Mouse (Mus musculus): ENCODE results near the gene Csrp1. TPM values are rescaled to one million over a fixed set of nuclear protein-coding genes. Genes with fewer than 3 reads are reported as not detected.

The Csrp1 gene
- polyA plus RNA-seq, 1 experiment, result 28.9 TPM

- Histone ChIP-seq H3K27ac (ENCODE audit: control insufficient read depth, insufficient read depth, low read depth, low read length) (no peak overlapping the region), H3K4me3 (ENCODE audit: control insufficient read depth, low read depth, low read length) (no peak overlapping the region), H3K27me3 (ENCODE audit: control insufficient read depth, insufficient read depth, low read length) (no peaks in the 10 kb centered on the region), H3K4me1 (ENCODE audit: control insufficient read depth, insufficient read depth, low read length) (peaks cover 3% of the 10 kb centered on the region; the same call in 1 of the 2 replicates), H3K36me3 (ENCODE audit: control insufficient read depth, insufficient read depth, low read length) (no peaks in the 10 kb centered on the region)
- TF ChIP-seq CTCF (IDR thresholded peaks at IDR 0.05; ENCODE audit: control insufficient read depth, insufficient read depth, insufficient replicate concordance, low read depth, low read length) (no peak), POLR2A (IDR thresholded peaks at IDR 0.05; ENCODE audit: control insufficient read depth, low read depth, low read length) (no peak)
These were observed 15.5 kb upstream of the Csrp1 start for GRCm38 (mm10) chr1:135704317-135704821.

DNA sequence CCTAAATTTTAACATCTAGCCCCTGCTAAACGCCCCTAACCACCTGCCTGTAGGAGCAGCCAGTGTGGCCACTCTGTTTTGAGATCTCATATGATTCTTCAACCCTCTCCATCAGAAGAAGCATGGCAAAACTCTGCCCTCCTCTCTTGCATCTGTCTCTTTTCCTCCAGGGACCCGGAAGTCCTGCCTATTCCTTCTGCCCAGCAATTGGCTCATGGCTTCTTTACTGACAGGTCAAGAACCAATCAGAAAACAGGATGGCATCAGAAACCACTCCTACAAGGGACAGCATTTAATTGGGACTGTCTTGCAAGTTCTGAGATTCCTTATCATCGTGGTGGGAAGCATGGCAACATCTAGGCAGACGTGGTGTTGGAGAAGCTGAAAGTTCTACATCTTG lies 11.5 kb upstream of the Csrp1 start:
- Histone ChIP-seq H3K27ac (ENCODE audit: control insufficient read depth, insufficient read depth, low read depth, low read length) (no peak overlapping the region), H3K27me3 (ENCODE audit: control insufficient read depth, insufficient read depth, low read length) (no peaks in the 10 kb centered on the region), H3K4me1 (ENCODE audit: control insufficient read depth, insufficient read depth, low read length) (no peaks in the 10 kb centered on the region), H3K36me3 (ENCODE audit: control insufficient read depth, insufficient read depth, low read length) (no peaks in the 10 kb centered on the region), H3K4me3 (ENCODE audit: control insufficient read depth, low read depth, low read length) (peak overlapping the region; percentile 33; the same call in 1 of the 2 replicates)
- no peak for TF ChIP-seq CTCF (IDR thresholded peaks at IDR 0.05; ENCODE audit: control insufficient read depth, insufficient read depth, insufficient replicate concordance, low read depth, low read length)
- no peak for TF ChIP-seq POLR2A (IDR thresholded peaks at IDR 0.05; ENCODE audit: control insufficient read depth, low read depth, low read length)

DNA sequence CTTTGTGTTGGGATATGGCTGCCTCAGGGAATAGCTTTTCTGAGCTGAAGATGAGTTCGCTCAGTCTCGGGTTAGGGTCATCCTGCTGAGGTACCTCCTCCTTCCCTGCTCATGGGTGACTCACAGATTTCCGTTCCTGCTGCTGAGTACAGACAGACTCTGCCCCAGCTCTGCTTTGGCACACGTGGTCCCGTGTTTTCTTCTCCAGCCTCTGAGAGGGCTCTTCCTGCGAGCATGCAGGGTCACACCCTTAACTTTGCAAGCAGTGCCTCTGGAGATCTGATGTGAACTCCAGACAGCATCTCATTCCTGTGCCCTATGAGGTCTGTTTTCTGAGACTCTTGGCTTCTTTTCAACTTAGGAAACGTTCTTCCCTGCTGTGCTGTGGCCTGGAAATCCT lies 8.7 kb upstream of the Csrp1 start:
- H3K27me3 ChIP-seq (ENCODE audit: control insufficient read depth, insufficient read depth, low read length), result no peaks in the 10 kb centered on the region
- no peak overlapping the region for H3K27ac ChIP-seq (ENCODE audit: control insufficient read depth, insufficient read depth, low read depth, low read length)
- TF ChIP-seq POLR2A (IDR thresholded peaks at IDR 0.05; ENCODE audit: control insufficient read depth, low read depth, low read length) (no peak), CTCF (IDR thresholded peaks at IDR 0.05; ENCODE audit: control insufficient read depth, insufficient read depth, insufficient replicate concordance, low read depth, low read length) (no peak)
- H3K4me1 ChIP-seq (ENCODE audit: control insufficient read depth, insufficient read depth, low read length), result no peaks in the 10 kb centered on the region
- H3K36me3 ChIP-seq (ENCODE audit: control insufficient read depth, insufficient read depth, low read length), result no peaks in the 10 kb centered on the region
- H3K4me3 ChIP-seq (ENCODE audit: control insufficient read depth, low read depth, low read length), result no peak overlapping the region

- Histone ChIP-seq H3K4me3 (ENCODE audit: control insufficient read depth, low read depth, low read length) (no peak overlapping the region), H3K27ac (ENCODE audit: control insufficient read depth, insufficient read depth, low read depth, low read length) (no peak overlapping the region), H3K4me1 (ENCODE audit: control insufficient read depth, insufficient read depth, low read length) (no peaks in the 10 kb centered on the region), H3K36me3 (ENCODE audit: control insufficient read depth, insufficient read depth, low read length) (no peaks in the 10 kb centered on the region), H3K27me3 (ENCODE audit: control insufficient read depth, insufficient read depth, low read length) (no peaks in the 10 kb centered on the region)
- TF ChIP-seq CTCF (IDR thresholded peaks at IDR 0.05; ENCODE audit: control insufficient read depth, insufficient read depth, insufficient replicate concordance, low read depth, low read length), result no peak
- TF ChIP-seq POLR2A (IDR thresholded peaks at IDR 0.05; ENCODE audit: control insufficient read depth, low read depth, low read length), result no peak
These were observed 5.6 kb upstream of the Csrp1 start for GRCm38 (mm10) chr1:135714028-135714815.

GRCm38 (mm10) chr1:135714901-135715609 lies 4.8 kb upstream of the Csrp1 start:
- TF ChIP-seq POLR2A (IDR thresholded peaks at IDR 0.05; ENCODE audit: control insufficient read depth, low read depth, low read length), result no peak
- TF ChIP-seq CTCF (IDR thresholded peaks at IDR 0.05; ENCODE audit: control insufficient read depth, insufficient read depth, insufficient replicate concordance, low read depth, low read length), result no peak
- Histone ChIP-seq H3K36me3 (ENCODE audit: control insufficient read depth, insufficient read depth, low read length) (no peaks in the 10 kb centered on the region), H3K4me3 (ENCODE audit: control insufficient read depth, low read depth, low read length) (no peak overlapping the region), H3K27ac (ENCODE audit: control insufficient read depth, insufficient read depth, low read depth, low read length) (no peak overlapping the region), H3K27me3 (ENCODE audit: control insufficient read depth, insufficient read depth, low read length) (no peaks in the 10 kb centered on the region), H3K4me1 (ENCODE audit: control insufficient read depth, insufficient read depth, low read length) (no peaks in the 10 kb centered on the region; the same call in 1 of the 2 replicates)

- no peak overlapping the region for H3K27ac ChIP-seq (ENCODE audit: control insufficient read depth, insufficient read depth, low read depth, low read length)
These were observed 375 bp upstream of the Csrp1 start for GRCm38 (mm10) chr1:135719486-135719885.

DNA sequence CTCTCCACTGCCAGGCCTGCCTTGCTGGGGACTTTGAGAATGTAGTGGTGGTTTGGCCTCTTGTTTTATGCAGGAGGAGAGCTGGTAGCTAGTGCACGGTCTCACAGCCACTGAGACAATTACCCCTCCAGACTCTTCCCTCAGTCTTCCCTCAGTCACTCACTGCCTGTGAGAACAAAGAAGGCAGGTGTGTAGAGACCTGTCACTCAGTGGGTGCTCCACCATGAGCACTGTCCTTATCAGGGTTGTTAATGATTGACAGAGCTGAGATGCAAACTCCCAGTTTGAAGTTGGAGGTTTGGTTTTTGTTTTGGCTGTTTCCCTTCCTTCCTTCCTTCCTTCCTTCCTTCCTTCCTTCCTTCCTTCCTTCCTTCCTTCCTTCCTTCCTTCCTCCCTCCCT lies 3.2 kb downstream of the Csrp1 start:
- H3K36me3 ChIP-seq (ENCODE audit: control insufficient read depth, insufficient read depth, low read length), result no peaks in the 10 kb centered on the region
- TF ChIP-seq CTCF (IDR thresholded peaks at IDR 0.05; ENCODE audit: control insufficient read depth, insufficient read depth, insufficient replicate concordance, low read depth, low read length) (no peak), POLR2A (IDR thresholded peaks at IDR 0.05; ENCODE audit: control insufficient read depth, low read depth, low read length) (no peak)
- H3K4me3 ChIP-seq (ENCODE audit: control insufficient read depth, low read depth, low read length), result no peak overlapping the region
- no peaks in the 10 kb centered on the region for H3K27me3 ChIP-seq (ENCODE audit: control insufficient read depth, insufficient read depth, low read length)
- H3K4me1 ChIP-seq (ENCODE audit: control insufficient read depth, insufficient read depth, low read length), result no peaks in the 10 kb centered on the region; the same call in 1 of the 2 replicates
- H3K27ac ChIP-seq (ENCODE audit: control insufficient read depth, insufficient read depth, low read depth, low read length), result no peak overlapping the region

More at GRCm38 (mm10) chr1:135719486-135719885, 375 bp upstream of the Csrp1 start:
- TF ChIP-seq CTCF (IDR thresholded peaks at IDR 0.05; ENCODE audit: control insufficient read depth, insufficient read depth, insufficient replicate concordance, low read depth, low read length), result peak; percentile 47; the same call in 1 of the 2 replicates
- TF ChIP-seq POLR2A (IDR thresholded peaks at IDR 0.05; ENCODE audit: control insufficient read depth, low read depth, low read length), result no peak
- no peaks in the 10 kb centered on the region; the same call in 1 of the 2 replicates for H3K4me1 ChIP-seq (ENCODE audit: control insufficient read depth, insufficient read depth, low read length)
- H3K36me3 ChIP-seq (ENCODE audit: control insufficient read depth, insufficient read depth, low read length), result no peaks in the 10 kb centered on the region
- no peaks in the 10 kb centered on the region for H3K27me3 ChIP-seq (ENCODE audit: control insufficient read depth, insufficient read depth, low read length)
- H3K4me3 ChIP-seq (ENCODE audit: control insufficient read depth, low read depth, low read length), result no peak overlapping the region

All from testis, adult 2 months (tissue).